Mouse (Mus musculus) heart, embryonic 12.5 days (tissue): Measurements from ENCODE around the gene Adamts18. TPM values are rescaled to one million over a fixed set of nuclear protein-coding genes. Genes with fewer than 3 reads are reported as not detected.

Experiments used
- ATAC-seq: fragments of 200-750 bp; cut with Nextera tagmentation; 2 replicates; pipeline ENCODE4 v1.8.0; 2017; ENCODE audit warnings: moderate TSS enrichment, moderate library complexity; ENCODE audit not compliant: insufficient number of reproducible peaks, low FRiP score
- H3K27ac ChIP-seq: fragments of 300-500 bp; sonication (generic); 2 replicates; pipeline ENCODE4 v1.5.1; 2016; ENCODE audit warnings: mild to moderate bottlenecking, moderate library complexity; ENCODE audit not compliant: poor library complexity, severe bottlenecking
- H3K27me3 ChIP-seq: fragments of 300-500 bp; sonication (generic); replicated peaks from 2 replicates; pipeline ENCODE4 v1.6.1; 2016; ENCODE audit warnings: mild to moderate bottlenecking, moderate library complexity
- H3K36me3 ChIP-seq: fragments of 300-500 bp; sonication (generic); 2 replicates; pipeline ENCODE4 v1.6.1; 2016; ENCODE audit warnings: mild to moderate bottlenecking, moderate library complexity
- H3K4me1 ChIP-seq: fragments of 300-500 bp; sonication (generic); replicated peaks from 2 replicates; pipeline ENCODE4 v1.6.1; 2016; ENCODE audit warnings: mild to moderate bottlenecking
- H3K4me2 ChIP-seq: fragments of 300-500 bp; sonication (generic); 2 replicates; pipeline ENCODE4 v1.6.1; 2016; ENCODE audit warnings: mild to moderate bottlenecking, moderate library complexity
- H3K4me3 ChIP-seq: fragments of 300-500 bp; sonication (generic); 2 replicates; pipeline ENCODE4 v1.5.1; 2016; ENCODE audit warnings: mild to moderate bottlenecking
- H3K9ac ChIP-seq: fragments of 300-500 bp; sonication (generic); 2 replicates; pipeline ENCODE4 v1.6.1; 2016; ENCODE audit warnings: mild to moderate bottlenecking, moderate library complexity
- H3K9me3 ChIP-seq: fragments of 300-500 bp; sonication (generic); replicated peaks from 2 replicates; pipeline ENCODE4 v1.6.1; 2016; ENCODE audit warnings: mild to moderate bottlenecking, moderate library complexity
- WGBS: fragments of 180-500 bp; shearing (Covaris S2); methylation state at CpG from one replicate; pipeline ENCODE4 v1.1.7; 2016; 5-methylcytosine and 5-hydroxymethylcytosine counted together
- polyA plus RNA-seq: library from polyadenylated mRNA; unstranded; fragments of >200 nt; fragmentation: Nextera tagmentation; extraction: Ambion mirVana; gene quantifications from 2 replicates; pipeline ENCODE4 v1.2.1, GENCODE M21; 2016

Adamts18 gene
- polyA plus RNA-seq, 1 experiment from 2014 or later, result 0.89 TPM

DNA sequence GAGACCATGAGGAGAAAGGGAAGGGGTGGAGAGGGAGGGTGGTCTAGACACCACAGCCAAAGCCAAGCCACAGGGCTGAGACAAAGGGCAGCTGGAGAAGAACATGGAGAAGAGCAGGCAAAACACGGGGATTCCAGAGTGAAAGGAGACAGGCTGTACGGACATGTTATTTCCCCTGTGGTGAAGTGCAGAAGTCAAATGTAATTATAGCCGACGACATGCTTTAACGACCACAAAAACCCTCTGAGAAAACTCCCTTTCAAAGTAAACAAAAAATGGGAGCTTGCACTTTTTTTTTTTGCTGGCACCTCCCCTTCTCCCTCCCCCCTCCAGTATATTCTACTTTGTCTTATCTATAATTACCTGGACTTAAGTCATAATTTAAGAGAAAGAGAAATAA, 92.7 kb downstream of the Adamts18 start:
- Histone ChIP-seq H3K9ac (no peak overlapping the region), H3K36me3 (no peaks in the 10 kb centered on the region), H3K4me3 (no peak overlapping the region), H3K9me3 (no peaks in the 10 kb centered on the region), H3K27me3 (no peaks in the 10 kb centered on the region), H3K4me1 (no peaks in the 10 kb centered on the region), H3K27ac (no peak overlapping the region), H3K4me2 (no peak overlapping the region)
- WGBS, result 68% methylated on average over 5 of the region's 5 CpGs
- ATAC-seq, result no peak

DNA sequence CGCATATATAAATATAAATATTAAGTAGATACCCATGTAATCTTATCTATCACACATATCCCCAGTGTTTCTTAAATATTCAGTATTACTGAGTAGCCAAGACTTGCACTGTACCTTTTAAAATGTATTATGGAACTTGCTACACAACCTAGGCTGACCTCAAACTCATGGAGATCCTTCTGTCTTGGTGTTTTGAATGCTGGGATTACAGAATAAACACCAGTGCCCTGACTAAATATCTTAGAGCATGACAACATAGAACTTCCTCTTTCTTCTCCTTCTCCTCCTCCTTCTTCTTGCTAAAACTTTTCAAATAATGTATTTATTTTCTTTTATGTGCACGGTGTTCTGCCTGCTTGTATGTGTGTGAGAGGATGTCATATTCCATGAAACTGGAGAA, 95.4 kb downstream of the Adamts18 start:
- ATAC-seq, result no peak
- Histone ChIP-seq H3K9me3 (no peaks in the 10 kb centered on the region), H3K4me3 (no peak overlapping the region), H3K27ac (no peak overlapping the region), H3K4me1 (no peaks in the 10 kb centered on the region), H3K36me3 (no peaks in the 10 kb centered on the region), H3K4me2 (no peak overlapping the region), H3K27me3 (no peaks in the 10 kb centered on the region), H3K9ac (no peak overlapping the region)
- 79% methylated on average over 2 of the region's 2 CpGs for WGBS

DNA sequence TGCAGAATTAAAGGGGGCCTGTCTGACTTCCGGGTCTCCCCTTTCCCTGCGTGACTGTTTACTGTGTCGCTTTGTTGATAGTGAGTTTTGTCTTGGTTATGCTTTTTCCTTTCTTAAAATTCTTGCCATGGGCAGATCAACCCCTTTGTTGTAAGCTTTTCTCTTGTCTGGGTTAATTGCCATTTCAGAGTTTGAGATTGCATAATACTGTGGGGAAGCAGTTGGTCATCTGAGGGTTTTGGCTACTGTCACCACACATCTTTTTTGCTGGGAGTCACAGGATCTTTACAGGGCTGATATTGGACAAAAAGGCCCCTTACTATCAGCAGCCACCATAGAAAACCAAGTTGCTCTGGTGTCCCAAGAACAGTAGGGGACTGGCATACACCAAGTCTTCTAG, 96.2 kb downstream of the Adamts18 start:
- Histone ChIP-seq H3K9ac (no peak overlapping the region), H3K27me3 (no peaks in the 10 kb centered on the region), H3K4me2 (no peak overlapping the region), H3K4me1 (no peaks in the 10 kb centered on the region), H3K36me3 (no peaks in the 10 kb centered on the region), H3K4me3 (no peak overlapping the region), H3K9me3 (no peaks in the 10 kb centered on the region), H3K27ac (no peak overlapping the region)
- WGBS, result 85% methylated on average over 3 of the region's 3 CpGs
- no peak for ATAC-seq

DNA sequence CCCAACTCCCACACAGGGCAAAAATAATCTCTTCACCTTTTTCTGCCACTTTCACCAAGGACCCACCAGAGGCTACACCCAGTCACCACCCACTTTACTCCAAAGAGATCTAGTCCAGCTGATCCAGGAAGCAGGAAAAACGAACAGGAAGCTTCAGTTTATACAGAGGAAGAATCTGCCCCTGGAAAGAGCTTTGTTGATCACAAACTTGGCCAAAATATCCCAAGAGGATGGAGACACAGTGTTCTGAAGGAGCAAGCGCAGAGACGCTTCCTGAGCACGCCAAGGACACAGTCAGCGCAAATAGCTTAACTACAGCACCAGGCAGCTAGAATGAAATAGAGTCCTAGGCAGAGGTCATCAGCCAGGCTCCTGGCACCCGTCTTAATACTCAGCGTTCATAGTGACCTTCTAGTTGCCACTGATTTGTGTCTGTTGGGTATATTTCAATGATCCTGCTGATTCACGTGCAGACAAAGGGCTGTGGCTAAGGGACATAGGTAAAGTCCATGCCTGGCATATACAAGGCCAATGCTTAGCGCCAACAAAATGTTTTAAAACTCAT, 113.0 kb downstream of the Adamts18 start:
- no peak overlapping the region for H3K4me2 ChIP-seq
- no peaks in the 10 kb centered on the region for H3K27me3 ChIP-seq
- 74% methylated on average over 9 of the region's 9 CpGs for whole genome bisulfite sequencing
- ATAC-seq, result no peak
- no peaks in the 10 kb centered on the region for H3K4me1 ChIP-seq
- no peaks in the 10 kb centered on the region for H3K36me3 ChIP-seq
- H3K9me3 ChIP-seq, result no peaks in the 10 kb centered on the region
- H3K27ac ChIP-seq, result no peak overlapping the region
- no peak overlapping the region for H3K4me3 ChIP-seq
- no peak overlapping the region for H3K9ac ChIP-seq

GRCm38 (mm10) chr8:113725331-113725730, 123.2 kb downstream of the Adamts18 start:
- no peak for ATAC-seq
- Histone ChIP-seq H3K4me1 (peaks cover 5% of the 10 kb centered on the region; the same call in 1 of the 2 replicates), H3K27ac (no peak overlapping the region), H3K9me3 (no peaks in the 10 kb centered on the region), H3K36me3 (no peaks in the 10 kb centered on the region), H3K9ac (no peak overlapping the region), H3K4me2 (no peak overlapping the region), H3K27me3 (no peaks in the 10 kb centered on the region), H3K4me3 (no peak overlapping the region)
- WGBS, result 72% methylated on average over 8 of the region's 8 CpGs

DNA sequence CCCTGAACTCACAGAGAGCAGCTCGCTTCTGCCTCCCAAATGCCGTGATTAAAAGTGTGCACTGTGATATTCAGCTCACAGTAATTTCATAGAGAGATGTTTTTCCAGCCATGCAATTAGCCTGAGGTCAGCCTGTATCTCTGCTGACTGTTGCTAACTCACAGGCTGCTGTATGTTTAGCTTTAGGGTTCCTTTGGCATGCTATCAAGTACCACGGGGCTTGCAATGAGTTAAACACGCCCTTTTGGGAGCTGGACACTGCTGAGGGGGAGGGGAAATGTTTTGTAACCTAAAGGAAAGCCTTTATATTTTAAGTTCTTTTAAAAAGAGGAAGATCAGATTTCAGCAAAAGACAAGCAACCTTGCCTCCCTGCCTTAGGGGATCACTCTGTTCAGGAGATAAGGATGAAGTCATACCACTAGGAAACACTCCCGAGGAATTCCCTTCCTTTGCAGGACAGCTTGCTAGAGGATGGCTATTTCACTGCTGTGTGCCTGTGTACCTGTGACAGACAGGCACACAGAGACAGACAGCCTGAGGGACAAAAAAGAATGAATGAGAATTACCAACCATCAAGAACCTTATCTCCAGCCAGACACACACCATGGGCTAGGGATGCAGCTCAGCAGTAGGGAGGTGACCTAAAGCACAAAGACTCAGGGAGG, 124.5 kb downstream of the Adamts18 start:
- H3K4me3 ChIP-seq, result no peak overlapping the region
- no peaks in the 10 kb centered on the region for H3K27me3 ChIP-seq
- H3K4me2 ChIP-seq, result no peak overlapping the region
- no peak overlapping the region for H3K9ac ChIP-seq
- H3K9me3 ChIP-seq, result no peaks in the 10 kb centered on the region
- H3K4me1 ChIP-seq, result peaks cover 5% of the 10 kb centered on the region; the same call in 1 of the 2 replicates
- WGBS, result 34% methylated on average over 5 of the region's 5 CpGs
- no peak overlapping the region for H3K27ac ChIP-seq
- H3K36me3 ChIP-seq, result no peaks in the 10 kb centered on the region
- ATAC-seq, result no peak

DNA sequence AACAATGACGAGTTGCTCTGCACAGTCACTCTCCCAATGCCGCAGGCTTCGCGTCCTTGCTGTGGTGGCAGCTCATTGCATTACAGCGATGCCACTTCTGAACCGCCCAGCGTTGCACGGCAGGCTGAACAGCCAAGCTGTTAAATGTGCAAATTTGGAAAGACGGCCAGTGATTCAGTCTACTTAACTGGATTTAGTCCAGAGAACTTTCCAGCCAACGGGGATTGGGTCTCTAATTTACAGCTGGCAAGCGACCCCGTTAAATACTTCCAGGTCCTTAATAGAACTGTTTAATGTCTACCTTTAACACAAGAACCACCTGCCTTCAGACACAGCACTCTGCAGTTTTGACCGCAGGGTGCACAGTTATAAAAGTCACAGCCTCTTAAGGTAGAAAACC, 127.1 kb downstream of the Adamts18 start:
- Histone ChIP-seq H3K4me1 (peaks cover 5% of the 10 kb centered on the region; the same call in 1 of the 2 replicates), H3K4me2 (no peak overlapping the region), H3K9me3 (no peaks in the 10 kb centered on the region), H3K27me3 (no peaks in the 10 kb centered on the region), H3K4me3 (no peak overlapping the region), H3K27ac (no peak overlapping the region), H3K36me3 (no peaks in the 10 kb centered on the region), H3K9ac (no peak overlapping the region)
- ATAC-seq, result no peak
- WGBS, result 81% methylated on average over 13 of the region's 13 CpGs

- no peak for ATAC-seq
- Histone ChIP-seq H3K36me3 (no peaks in the 10 kb centered on the region), H3K4me2 (no peak overlapping the region), H3K27me3 (no peaks in the 10 kb centered on the region), H3K9ac (no peak overlapping the region), H3K4me3 (no peak overlapping the region), H3K4me1 (no peaks in the 10 kb centered on the region), H3K9me3 (no peaks in the 10 kb centered on the region), H3K27ac (no peak overlapping the region)
- WGBS, result 82% methylated on average over 7 of the region's 7 CpGs
These were observed 143.6 kb downstream of the Adamts18 start for GRCm38 (mm10) chr8:113704968-113705367.

GRCm38 (mm10) chr8:113691622-113692343, 156.8 kb downstream of the Adamts18 start:
- no peaks in the 10 kb centered on the region for H3K4me1 ChIP-seq
- no peak overlapping the region for H3K9ac ChIP-seq
- H3K4me2 ChIP-seq, result no peak overlapping the region
- H3K27me3 ChIP-seq, result no peaks in the 10 kb centered on the region
- WGBS, result 75% methylated on average over 14 of the region's 14 CpGs
- no peak for ATAC-seq
- H3K27ac ChIP-seq, result no peak overlapping the region
- H3K9me3 ChIP-seq, result no peaks in the 10 kb centered on the region
- H3K4me3 ChIP-seq, result no peak overlapping the region
- no peaks in the 10 kb centered on the region for H3K36me3 ChIP-seq

GRCm38 (mm10) chr8:113688543-113688915, 160.0 kb downstream of the Adamts18 start:
- Histone ChIP-seq H3K9ac (no peak overlapping the region), H3K36me3 (no peaks in the 10 kb centered on the region), H3K4me3 (no peak overlapping the region), H3K4me2 (no peak overlapping the region), H3K27me3 (no peaks in the 10 kb centered on the region), H3K27ac (no peak overlapping the region), H3K9me3 (no peaks in the 10 kb centered on the region), H3K4me1 (no peaks in the 10 kb centered on the region)
- no peak for ATAC-seq
- WGBS, result 79% methylated on average over 8 of the region's 8 CpGs

DNA sequence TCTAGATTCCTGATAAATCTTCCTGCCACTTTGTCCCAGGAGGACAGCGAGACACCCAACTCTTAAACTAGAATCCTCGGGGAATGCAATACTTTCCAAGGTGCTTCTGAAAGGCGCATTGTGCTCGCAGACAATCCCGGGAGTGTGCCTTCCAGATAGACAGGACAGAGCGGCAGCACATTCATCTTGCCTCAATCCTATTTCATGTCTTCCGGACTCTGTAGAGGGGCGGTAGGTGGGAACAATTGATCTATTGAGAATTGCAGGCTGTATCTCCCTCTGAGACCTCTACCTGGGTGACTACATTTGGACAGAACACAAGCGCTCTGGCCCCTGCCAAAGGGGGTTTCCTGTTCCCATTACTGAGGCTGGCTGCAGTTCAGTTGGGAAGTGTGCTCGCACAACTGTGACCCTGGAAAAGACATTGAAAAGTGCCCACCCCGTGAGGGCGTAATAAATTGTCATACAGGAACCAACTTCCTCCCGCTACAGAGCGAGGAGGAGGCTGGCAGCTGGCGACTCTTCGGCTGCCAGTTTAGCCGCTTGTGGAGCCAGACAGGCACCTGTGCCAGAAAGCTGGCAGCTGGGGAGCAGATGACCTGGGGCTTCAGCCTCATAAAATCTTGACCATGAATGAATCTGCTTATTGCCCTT, 160.5 kb downstream of the Adamts18 start:
- Histone ChIP-seq H3K4me3 (no peak overlapping the region), H3K27ac (no peak overlapping the region), H3K9me3 (no peaks in the 10 kb centered on the region), H3K36me3 (no peaks in the 10 kb centered on the region), H3K4me1 (no peaks in the 10 kb centered on the region), H3K9ac (no peak overlapping the region), H3K27me3 (no peaks in the 10 kb centered on the region), H3K4me2 (no peak overlapping the region)
- ATAC-seq, result no peak
- WGBS, result 77% methylated on average over 17 of the region's 17 CpGs
